Mouse (Mus musculus) G1E (cell line): Measurements from ENCODE around the gene Adrb1.

Experiments used
- CTCF ChIP-seq: IDR thresholded peaks from 2 replicates; pipeline ENCODE4 v1.5.1; 2012; ENCODE audit warnings: low read depth, low read length, inconsistent platforms, mixed read lengths
- GATA1 ChIP-seq: IDR thresholded peaks from 2 replicates; pipeline ENCODE4 v1.6.1; 2012; ENCODE audit warnings: borderline replicate concordance, low read length, inconsistent platforms, mixed read lengths
- GATA2 ChIP-seq: IDR thresholded peaks from 2 replicates; pipeline ENCODE4 v1.6.1; 2012; ENCODE audit warnings: low read depth, low read length, inconsistent platforms, borderline replicate concordance
- POLR2AphosphoS5 ChIP-seq: IDR thresholded peaks from 2 replicates; pipeline ENCODE4 v1.6.1; 2012; ENCODE audit warnings: low read depth, low read length, inconsistent platforms; ENCODE audit not compliant: insufficient replicate concordance

DNA sequence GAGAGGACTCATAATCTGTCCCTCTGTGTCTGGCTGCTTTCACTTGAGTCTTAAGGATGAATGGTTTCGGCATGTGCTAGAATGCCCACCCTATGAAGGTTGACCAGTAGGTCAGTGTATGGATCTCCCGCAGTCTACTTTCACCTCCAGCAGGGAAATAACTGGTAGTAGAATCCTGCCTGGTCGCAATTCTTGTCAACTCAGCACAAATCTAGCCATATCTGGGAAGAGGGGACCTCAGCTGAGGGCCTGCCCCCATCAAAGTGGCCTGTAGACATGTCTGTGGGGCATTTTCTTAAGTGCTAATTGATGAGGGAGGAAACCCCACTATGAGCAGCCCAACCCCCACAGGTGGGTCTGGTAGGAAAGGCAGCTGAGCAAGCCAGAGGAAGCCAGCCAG, 30.9 kb upstream of the Adrb1 start:
- no peak for TF ChIP-seq POLR2AphosphoS5
- no peak for TF ChIP-seq CTCF
- no peak for TF ChIP-seq GATA1
- TF ChIP-seq GATA2: no peak
